Mouse (Mus musculus): ENCODE results near the gene Spats1. TPM values are rescaled to one million over a fixed set of nuclear protein-coding genes. Genes with fewer than 3 reads are reported as not detected.

Spats1 gene
- total RNA-seq, 4 experiments from 2014 or later: 6.2 to 7.8 (median 6.9) TPM

Other genes starting within 250 kb of the Spats1 start
- gene Cdc5l, start 41.7 kb downstream of the Spats1 start, total RNA-seq (2022): 10 to 100 TPM; 50.9 to 62.6 (median 52.9) TPM
- gene Aars2, start 31.4 kb upstream of the Spats1 start, total RNA-seq (2022): 10 to 100 TPM; 22.0 to 25.1 (median 22.8) TPM
- gene Tcte1, start 48.0 kb upstream of the Spats1 start, total RNA-seq (2022): 1 to 10 TPM; 1.3 to 1.7 (median 1.4) TPM
- gene Tmem151b, start 74.3 kb upstream of the Spats1 start, total RNA-seq (2022): 100 to 1,000 TPM in 3 of 4 experiments, 10 to 100 TPM in 1; 97.9 to 110 (median 100) TPM
- 1 to 10 TPM; 2.1 to 3.2 (median 2.5) TPM for gene Nfkbie, start 80.3 kb upstream of the Spats1 start, total RNA-seq (2022)
- 10 to 100 TPM; 26.8 to 33.4 (median 29.4) TPM for gene Slc35b2, start 88.5 kb upstream of the Spats1 start, total RNA-seq (2022)
- 1,000 to 10,000 TPM; 1,476 to 1,616 (median 1,547) TPM for gene Hsp90ab1, start 97.9 kb upstream of the Spats1 start, total RNA-seq (2022)
- gene Slc29a1, start 124.2 kb upstream of the Spats1 start, total RNA-seq (2022): 10 to 100 TPM; 27.4 to 32.1 (median 29.5) TPM
- not detected for gene Mymx, start 126.7 kb upstream of the Spats1 start, total RNA-seq (2022)
- gene Capn11, start 183.9 kb upstream of the Spats1 start, total RNA-seq (2022): 1 to 10 TPM in 1 of 4 experiments, under 1 TPM in 2, not detected in 1; 0.43 to 1.7 (median 0.54) TPM
- gene Mrpl14, start 210.9 kb upstream of the Spats1 start, total RNA-seq (2022): 10 to 100 TPM; 40.5 to 45.5 (median 42.1) TPM
- gene Tmem63b, start 211.5 kb upstream of the Spats1 start, total RNA-seq (2022): 100 to 1,000 TPM; 157 to 171 (median 165) TPM